Mouse (Mus musculus) liver, embryonic 14.5 days (tissue): Measurements from ENCODE around the gene Ccm2.

Source experiments
- CTCF ChIP-seq: IDR thresholded peaks from 2 replicates; pipeline ENCODE4 v1.5.1; 2016; ENCODE audit warnings: antibody characterized with exemption, low read depth, control low read depth
- EP300 ChIP-seq: IDR thresholded peaks from 2 replicates; pipeline ENCODE4 v1.6.1; 2016; ENCODE audit warnings: antibody characterized with exemption, low read depth

DNA sequence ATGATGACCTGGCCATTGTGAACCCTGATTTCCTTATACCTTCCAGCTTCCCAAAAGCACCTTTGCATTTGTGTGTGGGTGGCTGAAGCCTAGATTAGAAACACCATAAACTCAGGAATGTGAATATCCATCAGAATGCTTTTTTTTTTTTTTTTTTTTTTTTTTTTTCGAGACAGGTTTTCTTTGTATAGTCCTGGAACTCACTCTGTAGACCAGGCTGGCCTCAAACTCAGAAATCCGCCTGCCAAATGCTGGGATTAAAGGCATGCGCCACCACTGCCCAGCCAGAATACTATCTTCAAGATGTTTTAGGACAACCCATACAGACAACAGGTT is 862 bp upstream of the Ccm2 start:
- TF ChIP-seq EP300 (no peak), CTCF (no peak)
